Mouse (Mus musculus) cerebellum, adult 9-10 months (tissue): ENCODE data around the gene Sf3b3.
"Not testable (repeated sequence)": the region's sequence is repeated elsewhere in the genome, so short reads cannot be mapped to it uniquely, and the experiment has no call there.

Source experiments
- DNase-seq: peaks from one replicate; pipeline ENCODE4 v3.0.0; 2022

Sf3b3 gene

GRCm38 (mm10) chr8:110846405-110847170 is at the start of gene Sf3b3, which contains the start of gene Cog4:
TSS of gene Sf3b3 (minus strand) at chr8:110846787.
TSS of gene Cog4 (plus strand) at chr8:110846600.
- DNase-seq: peak; percentile 92

DNA sequence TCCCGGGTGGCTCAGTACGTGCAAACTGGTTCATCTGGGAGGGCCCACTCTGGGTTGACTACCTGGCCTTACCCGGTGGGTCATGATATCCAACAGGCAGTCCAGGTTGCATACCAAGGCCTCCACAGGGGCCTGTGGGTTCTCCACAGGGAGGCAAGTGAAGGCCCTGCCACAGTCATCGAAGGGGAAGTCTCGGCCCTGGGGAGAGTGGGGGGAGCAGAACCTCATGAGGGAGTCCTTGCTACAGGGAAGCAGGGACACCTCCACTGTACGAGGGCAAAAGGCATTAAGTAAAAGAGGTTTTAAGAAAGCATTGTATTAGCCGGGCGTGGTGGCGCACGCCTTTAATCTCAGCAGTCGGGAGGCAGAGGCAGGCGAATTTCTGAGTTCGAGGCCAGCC is 49.2 kb upstream of the Sf3b3 start:
- no peak for DNase-seq

- DNase-seq: no peak
Measured at GRCm38 (mm10) chr8:110895254-110895653, 48.7 kb upstream of the Sf3b3 start.

DNA sequence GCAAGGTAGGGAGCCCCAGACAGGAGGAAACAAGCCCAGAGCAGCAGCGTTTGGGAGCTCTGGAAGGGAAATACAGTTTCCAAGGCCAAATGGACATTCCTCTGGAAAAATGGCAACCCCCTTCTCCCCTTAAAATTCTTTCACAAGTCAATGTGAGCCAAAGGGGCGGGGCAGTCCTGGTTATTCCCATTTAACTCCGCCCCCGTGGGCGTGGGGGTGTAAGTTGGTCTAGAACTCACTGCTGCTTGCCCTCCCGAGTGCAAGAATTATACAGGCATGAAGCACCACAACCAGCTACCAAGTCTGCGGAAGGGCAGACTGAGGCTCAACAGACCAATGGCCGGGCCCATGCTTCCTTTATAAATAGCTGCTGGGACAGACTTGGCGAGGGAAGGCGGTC is 48.3 kb upstream of the Sf3b3 start:
- no peak for DNase-seq

DNA sequence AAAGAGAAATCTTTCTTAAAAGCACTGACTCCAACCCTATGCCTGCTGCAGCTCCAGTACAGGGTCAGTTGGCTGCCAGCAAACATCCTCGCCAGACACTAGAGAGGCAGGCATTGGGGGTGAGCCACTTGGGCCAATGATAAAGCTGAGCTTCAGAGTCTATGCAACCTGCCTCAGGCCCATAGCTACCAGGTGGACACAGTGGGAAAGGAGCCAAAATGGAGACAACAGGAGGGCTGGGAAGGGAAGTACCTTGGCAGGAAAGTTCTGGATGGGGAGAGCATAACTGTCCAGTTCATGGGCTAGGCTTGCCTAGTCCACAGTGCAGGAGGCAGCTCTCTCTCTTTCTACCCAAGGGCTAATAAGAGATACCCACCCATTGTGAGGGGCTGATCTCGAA is 46.3 kb upstream of the Sf3b3 start:
- peak; percentile 88 for DNase-seq

- no peak for DNase-seq
Measured at GRCm38 (mm10) chr8:110892040-110892439, 45.5 kb upstream of the Sf3b3 start.

GRCm38 (mm10) chr8:110889904-110890470 is 43.4 kb upstream of the Sf3b3 start:
- DNase-seq: peak; percentile 54

DNA sequence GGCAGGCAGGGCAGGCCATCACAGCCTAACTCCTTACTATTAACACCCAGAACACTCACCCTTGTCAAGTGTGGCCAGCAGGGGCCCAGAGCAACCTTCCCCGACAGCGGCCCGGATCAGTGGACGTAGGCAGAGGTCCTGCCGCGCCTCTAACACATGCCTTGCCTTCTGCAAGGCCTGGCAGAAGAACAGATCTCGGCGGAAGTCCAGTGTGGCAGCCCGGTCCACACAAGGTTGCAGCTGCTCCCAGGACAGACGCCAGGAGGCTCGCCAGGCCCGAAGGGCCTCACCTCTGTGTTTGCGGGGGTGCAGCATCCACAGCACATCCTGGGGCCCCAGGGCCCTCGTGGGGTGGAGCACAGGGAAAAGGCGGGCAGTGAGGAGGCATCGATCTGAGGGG is 42.3 kb upstream of the Sf3b3 start:
- peak; percentile 85 for DNase-seq

GRCm38 (mm10) chr8:110888441-110888840 is 41.9 kb upstream of the Sf3b3 start:
- DNase-seq: peak; percentile 94

DNA sequence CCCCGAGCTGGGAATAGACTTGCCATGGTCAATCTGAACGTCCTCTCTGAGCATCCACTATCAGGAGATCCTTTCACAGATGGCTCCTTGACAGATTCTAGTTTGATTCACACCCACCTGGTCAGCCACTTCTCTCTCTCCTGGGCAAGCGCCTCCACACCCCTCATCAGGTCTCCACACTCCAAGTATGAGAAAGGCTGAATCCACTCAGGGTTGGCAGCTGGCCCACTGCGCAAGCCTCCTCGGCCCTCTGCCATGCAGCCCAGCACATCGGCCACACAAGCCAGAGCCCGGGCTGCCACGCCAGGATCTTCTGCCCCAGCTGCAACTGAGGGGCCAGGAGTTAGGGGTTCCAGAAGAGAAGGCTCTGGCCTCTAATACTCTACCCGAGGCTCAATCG is 41.0 kb upstream of the Sf3b3 start:
- peak; percentile 71 for DNase-seq

- DNase-seq: peak; percentile 48
Measured at GRCm38 (mm10) chr8:110886634-110887033, 40.0 kb upstream of the Sf3b3 start.

DNA sequence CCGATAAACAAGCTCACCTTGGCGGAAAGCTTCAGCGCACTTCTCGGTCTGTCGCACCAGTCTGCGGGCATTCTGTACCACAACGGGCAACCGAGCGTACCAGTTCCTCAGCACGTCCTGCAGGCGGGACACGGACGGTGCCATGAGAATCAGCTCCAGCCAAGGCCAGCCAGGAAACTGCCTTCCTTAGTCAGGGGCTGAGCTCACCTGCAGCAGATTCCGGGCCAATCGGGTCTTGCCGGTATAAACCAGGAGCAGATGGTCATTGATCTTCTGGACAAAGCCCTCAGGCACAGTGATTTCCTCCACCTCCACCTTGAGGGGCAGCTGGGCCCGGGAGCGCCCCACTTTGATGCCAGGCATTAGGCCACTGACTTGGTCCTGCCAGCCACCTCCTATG is 37.2 kb upstream of the Sf3b3 start:
- DNase-seq: peak; percentile 85

GRCm38 (mm10) chr8:110881741-110882310 is 35.2 kb upstream of the Sf3b3 start:
- peak; percentile 95 for DNase-seq

GRCm38 (mm10) chr8:110877862-110878261 is 31.3 kb upstream of the Sf3b3 start:
- DNase-seq: no peak

DNA sequence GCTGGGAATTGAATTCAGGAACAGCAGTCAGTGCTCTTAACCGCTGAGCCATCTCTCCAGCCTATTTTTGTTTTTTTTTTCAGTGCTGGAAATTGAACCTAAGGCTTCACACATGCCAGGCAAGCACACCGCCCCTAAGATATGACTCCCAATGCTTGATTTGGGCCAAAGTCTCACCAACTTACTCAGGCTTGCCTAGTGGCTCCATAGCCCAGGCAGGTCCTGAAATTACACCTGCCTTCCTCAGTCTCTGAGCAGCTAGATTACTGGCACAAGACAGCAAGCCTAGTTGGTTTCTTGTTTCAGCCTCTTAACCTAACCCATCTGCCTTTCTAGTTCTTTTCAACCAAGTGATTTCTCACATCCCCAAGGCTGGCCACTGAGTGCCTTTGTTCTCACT is 23.9 kb upstream of the Sf3b3 start:
- DNase-seq: no peak

- not testable (repeated sequence) for DNase-seq
Measured at GRCm38 (mm10) chr8:110861347-110862025, 14.9 kb upstream of the Sf3b3 start.

DNA sequence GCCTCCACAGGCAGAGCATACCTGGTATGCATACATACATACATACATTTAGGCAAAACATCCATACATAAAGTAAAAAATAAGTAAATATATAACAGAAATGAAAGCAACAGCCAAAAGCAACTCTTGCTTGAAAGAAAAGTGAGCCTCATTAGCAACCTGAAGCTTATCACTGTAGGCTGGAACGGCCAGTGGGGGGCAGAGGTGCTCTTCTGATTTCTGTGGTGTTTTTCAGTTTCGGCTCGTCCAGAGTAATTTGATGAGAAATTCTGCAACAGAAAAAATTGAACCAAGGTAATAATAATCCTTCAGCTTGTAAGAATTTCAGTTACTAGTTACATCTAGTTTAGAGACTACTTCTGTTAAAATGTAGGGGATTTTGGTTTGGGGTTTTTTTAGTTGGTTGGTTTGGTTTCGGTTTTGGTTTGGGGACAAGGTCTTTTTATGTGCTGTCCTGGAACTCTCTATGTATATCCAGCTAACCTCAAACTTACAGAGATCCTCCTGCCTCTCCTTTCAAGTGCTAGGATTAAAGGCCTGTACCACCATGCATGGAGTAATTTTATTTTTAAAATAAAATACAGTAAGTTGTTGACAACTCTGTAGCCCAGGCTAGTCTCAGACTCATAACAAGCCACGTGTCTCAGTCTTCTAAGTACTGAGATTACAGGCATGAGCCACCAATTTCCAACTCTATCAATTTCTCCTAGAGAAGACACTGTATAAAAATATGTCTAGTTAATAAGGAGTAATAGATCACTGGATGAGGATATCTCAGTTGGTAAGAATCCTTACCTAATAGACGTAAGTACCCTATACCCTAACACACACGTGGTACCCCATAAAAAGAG is 13.3 kb upstream of the Sf3b3 start:
- DNase-seq: peak; percentile 50

GRCm38 (mm10) chr8:110856760-110857461 is 10.3 kb upstream of the Sf3b3 start:
- no peak for DNase-seq

- not testable (repeated sequence) for DNase-seq
Measured at GRCm38 (mm10) chr8:110856073-110856472, 9.5 kb upstream of the Sf3b3 start.

DNA sequence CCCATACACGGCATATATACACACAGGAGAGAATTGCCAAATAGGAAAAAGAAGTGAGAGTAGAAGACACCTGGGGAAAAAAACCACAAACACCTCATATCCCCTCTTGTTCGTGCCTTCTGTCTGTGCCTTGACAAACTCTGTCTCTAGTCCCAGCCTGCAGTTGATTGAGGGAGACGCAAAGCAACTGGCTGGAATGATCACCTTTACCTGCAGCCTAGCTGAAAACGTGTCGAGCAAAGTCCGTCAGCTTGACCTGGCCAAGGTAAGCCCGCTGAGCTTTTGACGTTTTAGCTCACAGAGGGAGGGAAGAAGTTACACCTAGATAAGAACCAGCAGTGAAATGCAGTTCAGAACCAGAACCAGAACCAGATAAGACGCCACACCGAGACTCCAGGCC is 4.6 kb upstream of the Sf3b3 start:
- no peak for DNase-seq

- no peak for DNase-seq
Measured at GRCm38 (mm10) chr8:110847645-110848495, 1.3 kb upstream of the Sf3b3 start.
